Mouse (Mus musculus) neural tube, embryonic 11.5 days (tissue): ENCODE results near the gene Tle3. TPM values are rescaled to one million over a fixed set of nuclear protein-coding genes. Genes with fewer than 3 reads are reported as not detected.

Experiments used
- ATAC-seq: fragments of 200-750 bp; cut with Nextera tagmentation; 2 replicates; pipeline ENCODE4 v1.8.0; 2017; ENCODE audit warnings: moderate number of reproducible peaks, mild to moderate bottlenecking, moderate TSS enrichment, moderate library complexity; ENCODE audit not compliant: insufficient read depth, low FRiP score, low TSS enrichment
- DNase-seq: peaks from one replicate; pipeline ENCODE4 v3.0.0-alpha.2; 2015; ENCODE audit warnings: low spot score
- H3K27ac ChIP-seq: fragments of 300-500 bp; sonication (generic); 2 replicates; pipeline ENCODE4 v1.5.1; 2014; ENCODE audit warnings: low read depth, mild to moderate bottlenecking, low read length
- H3K27me3 ChIP-seq: fragments of 300-500 bp; sonication (generic); 2 replicates; pipeline ENCODE4 v1.6.1; 2014; ENCODE audit warnings: mild to moderate bottlenecking, low read length, mixed read lengths; ENCODE audit not compliant: control insufficient read depth, insufficient read depth
- H3K36me3 ChIP-seq: fragments of 300-500 bp; sonication (generic); 2 replicates; pipeline ENCODE4 v1.6.1; 2014; ENCODE audit warnings: mild to moderate bottlenecking, low read length, moderate library complexity, mixed read lengths; ENCODE audit not compliant: control insufficient read depth, insufficient read depth
- H3K4me1 ChIP-seq: fragments of 300-500 bp; sonication (generic); 2 replicates; pipeline ENCODE4 v1.6.1; 2014; ENCODE audit warnings: low read length, mixed read lengths; ENCODE audit not compliant: control insufficient read depth, insufficient read depth
- H3K4me2 ChIP-seq: fragments of 300-500 bp; sonication (generic); 2 replicates; pipeline ENCODE4 v1.6.1; 2014; ENCODE audit warnings: low read depth, mild to moderate bottlenecking, moderate library complexity
- H3K4me3 ChIP-seq: fragments of 300-500 bp; sonication (generic); 2 replicates; pipeline ENCODE4 v1.5.1; 2014; ENCODE audit warnings: low read depth, low read length
- H3K9ac ChIP-seq: fragments of 300-500 bp; sonication (generic); 2 replicates; pipeline ENCODE4 v1.6.1; 2014; ENCODE audit warnings: mild to moderate bottlenecking, low read length
- H3K9me3 ChIP-seq: fragments of 300-500 bp; sonication (generic); 2 replicates; pipeline ENCODE4 v1.6.1; 2016; ENCODE audit warnings: low read length; ENCODE audit not compliant: control insufficient read depth
- WGBS: fragments of 180-500 bp; shearing (Covaris S2); extraction: QIAGEN DNeasy Blood & Tissue Kit; methylation state at CpG from one replicate; pipeline ENCODE4 v1.1.7; 2014; 5-methylcytosine and 5-hydroxymethylcytosine counted together
- polyA plus RNA-seq: library from polyadenylated mRNA; unstranded; fragments of >200 nt; fragmentation: Nextera tagmentation; extraction: Ambion mirVana; gene quantifications from 2 replicates; pipeline ENCODE4 v1.2.1, GENCODE M21; 2014

Tle3 gene
- polyA plus RNA-seq, 1 experiment from 2014 or later = 42.4 TPM

GRCm38 (mm10) chr9:61435191-61435989 lies 63.2 kb downstream of the Tle3 start:
- H3K9ac ChIP-seq = no peak overlapping the region
- DNase-seq (peak; percentile 44), ATAC-seq (no peak)
- H3K9me3 ChIP-seq = no peaks in the 10 kb centered on the region
- 29% methylated on average over 8 of the region's 8 CpGs for WGBS
- no peaks in the 10 kb centered on the region for H3K36me3 ChIP-seq
- no peaks in the 10 kb centered on the region; the same call in 1 of the 2 replicates for H3K27me3 ChIP-seq
- H3K4me3 ChIP-seq = no peak overlapping the region
- H3K27ac ChIP-seq = no peak overlapping the region
- peaks cover 13% of the 10 kb centered on the region for H3K4me1 ChIP-seq
- no peak overlapping the region for H3K4me2 ChIP-seq

- no peak for ATAC-seq
- no peak overlapping the region for H3K9ac ChIP-seq
- 61% methylated on average over 2 of the region's 2 CpGs for WGBS
Measured at GRCm38 (mm10) chr9:61436104-61436503, 63.9 kb downstream of the Tle3 start.

GRCm38 (mm10) chr9:61436761-61437160 lies 64.6 kb downstream of the Tle3 start:
- Histone ChIP-seq H3K9me3 (no peaks in the 10 kb centered on the region), H3K4me1 (peaks cover 13% of the 10 kb centered on the region), H3K9ac (no peak overlapping the region), H3K4me2 (no peak overlapping the region), H3K27ac (no peak overlapping the region), H3K4me3 (no peak overlapping the region), H3K27me3 (no peaks in the 10 kb centered on the region; the same call in 1 of the 2 replicates), H3K36me3 (no peaks in the 10 kb centered on the region)
- WGBS = 90% methylated on average over 6 of the region's 6 CpGs
- no peak for ATAC-seq
- DNase-seq = no peak

More at GRCm38 (mm10) chr9:61436104-61436503, 63.9 kb downstream of the Tle3 start:
- peaks cover 13% of the 10 kb centered on the region for H3K4me1 ChIP-seq
- no peak for DNase-seq
- no peak overlapping the region for H3K4me3 ChIP-seq
- no peaks in the 10 kb centered on the region; the same call in 1 of the 2 replicates for H3K27me3 ChIP-seq
- no peaks in the 10 kb centered on the region for H3K36me3 ChIP-seq
- no peaks in the 10 kb centered on the region for H3K9me3 ChIP-seq
- no peak overlapping the region for H3K4me2 ChIP-seq
- H3K27ac ChIP-seq = no peak overlapping the region

- DNase-seq (no peak), ATAC-seq (no peak)
- peaks cover 17% of the 10 kb centered on the region for H3K4me1 ChIP-seq
- H3K4me2 ChIP-seq = no peak overlapping the region
- no peaks in the 10 kb centered on the region for H3K9me3 ChIP-seq
- no peak overlapping the region for H3K27ac ChIP-seq
- H3K4me3 ChIP-seq = no peak overlapping the region
- no peaks in the 10 kb centered on the region for H3K36me3 ChIP-seq
- 75% methylated on average over 6 of the region's 6 CpGs for WGBS
- no peaks in the 10 kb centered on the region; the same call in 1 of the 2 replicates for H3K27me3 ChIP-seq
- no peak overlapping the region for H3K9ac ChIP-seq
Measured at GRCm38 (mm10) chr9:61439092-61439491, 66.9 kb downstream of the Tle3 start.

- 65% methylated on average over 2 of the region's 2 CpGs for WGBS
- no peaks in the 10 kb centered on the region; the same call in 1 of the 2 replicates for H3K27me3 ChIP-seq
- H3K4me2 ChIP-seq = no peak overlapping the region
- H3K4me3 ChIP-seq = no peak overlapping the region
- no peak for DNase-seq
- H3K4me1 ChIP-seq = peaks cover 17% of the 10 kb centered on the region
- H3K9me3 ChIP-seq = no peaks in the 10 kb centered on the region
- no peak overlapping the region for H3K9ac ChIP-seq
- H3K36me3 ChIP-seq = no peaks in the 10 kb centered on the region
- no peak overlapping the region for H3K27ac ChIP-seq
- ATAC-seq = no peak
Measured at GRCm38 (mm10) chr9:61439979-61440378, 67.8 kb downstream of the Tle3 start.

GRCm38 (mm10) chr9:61441206-61441913 lies 69.2 kb downstream of the Tle3 start:
- H3K4me2 ChIP-seq = no peak overlapping the region
- no peak overlapping the region for H3K27ac ChIP-seq
- no peaks in the 10 kb centered on the region for H3K36me3 ChIP-seq
- no peak for ATAC-seq
- no peak overlapping the region for H3K4me3 ChIP-seq
- DNase-seq = no peak
- H3K9ac ChIP-seq = no peak overlapping the region
- 62% methylated on average over 11 of the region's 11 CpGs for WGBS
- H3K4me1 ChIP-seq = peaks cover 19% of the 10 kb centered on the region
- H3K27me3 ChIP-seq = no peaks in the 10 kb centered on the region; the same call in 1 of the 2 replicates
- H3K9me3 ChIP-seq = no peaks in the 10 kb centered on the region

GRCm38 (mm10) chr9:61442951-61443630 lies 70.9 kb downstream of the Tle3 start:
- Histone ChIP-seq H3K4me2 (no peak overlapping the region), H3K4me1 (peaks cover 19% of the 10 kb centered on the region), H3K9ac (no peak overlapping the region), H3K4me3 (no peak overlapping the region), H3K27me3 (no peaks in the 10 kb centered on the region), H3K36me3 (no peaks in the 10 kb centered on the region), H3K27ac (no peak overlapping the region), H3K9me3 (no peaks in the 10 kb centered on the region)
- WGBS = 54% methylated on average over 5 of the region's 5 CpGs
- ATAC-seq = no peak
- DNase-seq = peak; percentile 29

- Histone ChIP-seq H3K27ac (no peak overlapping the region), H3K4me2 (no peak overlapping the region), H3K4me3 (no peak overlapping the region), H3K36me3 (no peaks in the 10 kb centered on the region), H3K4me1 (peaks cover 19% of the 10 kb centered on the region), H3K27me3 (no peaks in the 10 kb centered on the region), H3K9ac (no peak overlapping the region), H3K9me3 (no peaks in the 10 kb centered on the region)
- no peak for DNase-seq
- 89% methylated on average over 2 of the region's 2 CpGs for WGBS
- ATAC-seq = no peak
Measured at GRCm38 (mm10) chr9:61445151-61445550, 73.0 kb downstream of the Tle3 start.
